Mouse (Mus musculus) liver, adult 2 months (tissue): ENCODE results near the gene 1700029P11Rik.

ENCODE experiments used
- CTCF ChIP-seq: fragments of 200-500 bp; IDR thresholded peaks from 2 replicates; pipeline ENCODE4 v1.5.1; 2011; ENCODE audit warnings: low read depth, low read length, control low read depth
- POLR2A ChIP-seq: fragments of 200-500 bp; IDR thresholded peaks from 2 replicates; pipeline ENCODE4 v1.6.1; 2011; ENCODE audit warnings: low read length, control low read depth; ENCODE audit not compliant: insufficient read depth; ENCODE audit errors: extremely low read depth

- no peak for TF ChIP-seq POLR2A
- no peak for TF ChIP-seq CTCF
These were observed 46.9 kb downstream of the 1700029P11Rik start for GRCm38 (mm10) chr15:82027276-82027675.
